Mouse (Mus musculus) left cerebral cortex, adult 18-20 months (tissue): ENCODE measurements around the gene 4933414I15Rik. TPM values are rescaled to one million over a fixed set of nuclear protein-coding genes. Genes with fewer than 3 reads are reported as not detected.

ENCODE experiments used
- total RNA-seq, 2 experiments: library from RNA; stranded (reverse); gene quantifications; 2 replicates each; pipeline ENCODE4 v1.2.3; 2021

Gene 4933414I15Rik
- total RNA-seq, 2 experiments from 2014 or later: not detected

Other genes with a start within 250 kb of the 4933414I15Rik start
- gene Zfp354c, start 116.0 kb downstream of the 4933414I15Rik start, total RNA-seq: 10 to 100 TPM; 45.4 to 47.2 TPM
- 1 to 10 TPM; 2.5 to 3.1 TPM for gene Zfp879, start 102.2 kb downstream of the 4933414I15Rik start, total RNA-seq
- gene Grm6, start 93.1 kb downstream of the 4933414I15Rik start, total RNA-seq: not detected
- gene Zfp454, start 56.1 kb downstream of the 4933414I15Rik start, total RNA-seq: 1 to 10 TPM; 5.4 to 5.6 TPM
- 10 to 100 TPM; 23.8 to 25.8 TPM for gene Zfp2, start 27.6 kb downstream of the 4933414I15Rik start, total RNA-seq
- 1 to 10 TPM; 6.1 to 8.8 TPM for gene Zfp354b, start 12.1 kb downstream of the 4933414I15Rik start, total RNA-seq
- not detected for gene Prop1, start 10.0 kb upstream of the 4933414I15Rik start, total RNA-seq
- gene Olfr1378, start 22.8 kb upstream of the 4933414I15Rik start, total RNA-seq: not detected
- gene Olfr1377, start 38.2 kb upstream of the 4933414I15Rik start, total RNA-seq: not detected
- gene Olfr51, start 59.8 kb upstream of the 4933414I15Rik start, total RNA-seq: not detected
- not detected for gene Olfr54, start 70.5 kb upstream of the 4933414I15Rik start, total RNA-seq
- not detected for gene Olfr1375, start 104.3 kb upstream of the 4933414I15Rik start, total RNA-seq
- gene Zfp354a, start 115.5 kb upstream of the 4933414I15Rik start, total RNA-seq: 1 to 10 TPM; 6.5 to 7.7 TPM